Mouse (Mus musculus) intestine, embryonic 15.5 days (tissue): ENCODE results near the gene Arid5b. TPM values are rescaled to one million over a fixed set of nuclear protein-coding genes. Genes with fewer than 3 reads are reported as not detected.

Experiments used
- ATAC-seq: fragments of 200-750 bp; cut with Nextera tagmentation; 2 replicates; pipeline ENCODE4 v1.8.0; 2017; ENCODE audit warnings: moderate TSS enrichment, moderate library complexity
- H3K27ac ChIP-seq: fragments of 300-500 bp; sonication (generic); 2 replicates; pipeline ENCODE4 v1.5.1; 2015; ENCODE audit warnings: mild to moderate bottlenecking, inconsistent platforms
- H3K27me3 ChIP-seq: fragments of 300-500 bp; sonication (generic); replicated peaks from 2 replicates; pipeline ENCODE4 v1.6.1; 2015; ENCODE audit warnings: inconsistent platforms
- H3K36me3 ChIP-seq: fragments of 300-500 bp; sonication (generic); 2 replicates; pipeline ENCODE4 v1.6.1; 2015; ENCODE audit warnings: inconsistent platforms
- H3K4me1 ChIP-seq: fragments of 300-500 bp; sonication (generic); replicated peaks from 2 replicates; pipeline ENCODE4 v1.6.1; 2015; ENCODE audit warnings: inconsistent platforms
- H3K4me2 ChIP-seq: fragments of 300-500 bp; sonication (generic); replicated peaks from 2 replicates; pipeline ENCODE4 v1.6.1; 2015; ENCODE audit warnings: mild to moderate bottlenecking, inconsistent platforms
- H3K4me3 ChIP-seq: fragments of 300-500 bp; sonication (generic); replicated peaks from 2 replicates; pipeline ENCODE4 v1.5.1; 2015; ENCODE audit warnings: inconsistent platforms
- H3K9ac ChIP-seq: fragments of 300-500 bp; sonication (generic); 2 replicates; pipeline ENCODE4 v1.6.1; 2015; ENCODE audit warnings: inconsistent platforms
- H3K9me3 ChIP-seq: fragments of 300-500 bp; sonication (generic); 2 replicates; pipeline ENCODE4 v1.6.1; 2016; ENCODE audit warnings: inconsistent platforms
- WGBS: fragments of 180-500 bp; shearing (Covaris S2); methylation state at CpG from one replicate; pipeline ENCODE4 v1.1.7; 2015; 5-methylcytosine and 5-hydroxymethylcytosine counted together
- polyA plus RNA-seq: library from polyadenylated mRNA; unstranded; fragments of >200 nt; fragmentation: Nextera tagmentation; extraction: Ambion mirVana; gene quantifications from 2 replicates; pipeline ENCODE4 v1.2.1, GENCODE M21; 2015

The Arid5b gene
- polyA plus RNA-seq, 1 experiment from 2014 or later: 29.0 TPM

DNA sequence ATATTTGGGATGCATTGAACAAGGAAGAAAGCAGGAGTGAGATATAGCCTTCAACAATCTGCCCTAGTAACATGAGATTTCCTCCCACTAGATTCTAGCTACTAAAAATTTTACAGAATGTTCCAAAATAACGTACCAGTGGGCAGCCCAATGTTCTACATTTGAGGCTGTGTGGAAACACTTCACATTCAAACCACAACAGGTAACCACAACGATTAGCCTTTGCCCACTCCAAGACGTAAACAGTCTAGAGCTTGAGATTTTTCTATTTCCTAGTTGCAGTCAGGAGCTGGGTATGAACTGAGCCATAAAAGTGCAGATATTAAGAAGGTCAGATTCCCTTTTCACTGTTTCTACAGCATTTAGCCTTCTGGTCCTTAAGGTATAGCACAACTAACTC, 56.5 kb downstream of the Arid5b start:
- 0 out of 2 replicates have a peak, but pooled peaks cover 5% of the 10 kb centered on the region for H3K36me3 ChIP-seq
- no peaks in the 10 kb centered on the region for H3K27me3 ChIP-seq
- H3K4me1 ChIP-seq: peaks cover 9% of the 10 kb centered on the region; the same call in 1 of the 2 replicates
- H3K9me3 ChIP-seq: no peaks in the 10 kb centered on the region
- WGBS: 86% methylated on average over 3 of the region's 3 CpGs
- H3K4me3 ChIP-seq: no peak overlapping the region
- ATAC-seq: no peak
- no peak overlapping the region for H3K27ac ChIP-seq
- no peak overlapping the region for H3K9ac ChIP-seq
- no peak overlapping the region for H3K4me2 ChIP-seq

DNA sequence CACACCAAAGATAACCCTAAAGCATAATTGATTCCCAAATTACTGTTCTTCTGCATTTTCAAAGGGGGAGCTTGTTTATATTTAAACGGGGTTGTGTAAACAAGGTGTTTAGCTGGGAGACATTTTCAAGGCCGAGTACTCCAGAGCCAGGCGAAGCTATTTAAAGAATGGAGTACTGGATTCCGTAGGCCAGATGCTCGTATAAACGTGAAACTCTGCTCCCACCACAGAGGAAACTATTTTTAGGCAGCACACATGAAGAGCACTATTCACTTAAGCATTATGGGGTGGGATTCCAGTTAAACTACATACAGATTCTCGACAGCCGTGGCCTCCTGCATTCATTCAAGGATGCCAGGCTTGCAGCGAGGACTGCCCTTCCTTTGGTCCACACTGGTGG, 59.2 kb downstream of the Arid5b start:
- Histone ChIP-seq H3K4me2 (no peak overlapping the region), H3K36me3 (peaks cover 15% of the 10 kb centered on the region; the same call in 1 of the 2 replicates), H3K4me3 (no peak overlapping the region), H3K27me3 (no peaks in the 10 kb centered on the region), H3K9me3 (no peaks in the 10 kb centered on the region), H3K9ac (no peak overlapping the region), H3K4me1 (peaks cover 9% of the 10 kb centered on the region; the same call in 1 of the 2 replicates), H3K27ac (peak overlapping the region; percentile 66)
- WGBS: 37% methylated on average over 9 of the region's 9 CpGs
- ATAC-seq: peak; percentile 20; the same call in 1 of the 2 replicates

DNA sequence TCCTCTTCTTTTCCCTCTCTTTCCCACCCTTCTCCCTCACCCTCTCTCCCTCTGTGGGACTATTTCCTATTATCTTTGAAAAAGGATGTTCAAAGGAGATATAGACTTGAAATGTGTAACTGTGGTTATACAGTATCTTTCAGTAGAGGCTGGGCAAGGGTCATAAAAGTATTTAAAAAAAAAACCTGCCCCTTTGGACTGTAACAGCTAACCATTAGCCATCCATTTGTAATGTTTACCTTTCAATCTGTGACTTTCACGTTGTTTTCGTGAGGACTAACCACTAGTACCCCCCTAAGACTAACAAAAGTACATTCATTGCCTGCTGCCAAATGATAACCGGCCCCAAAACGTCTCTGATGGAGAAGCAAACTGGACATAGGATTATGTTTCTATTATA, 59.9 kb downstream of the Arid5b start:
- no peaks in the 10 kb centered on the region for H3K27me3 ChIP-seq
- H3K4me2 ChIP-seq: no peak overlapping the region
- H3K9me3 ChIP-seq: no peaks in the 10 kb centered on the region
- peaks cover 16% of the 10 kb centered on the region; the same call in 1 of the 2 replicates for H3K36me3 ChIP-seq
- H3K9ac ChIP-seq: no peak overlapping the region
- H3K27ac ChIP-seq: no peak overlapping the region
- H3K4me1 ChIP-seq: peaks cover 9% of the 10 kb centered on the region; the same call in 1 of the 2 replicates
- ATAC-seq: peak; percentile 76
- H3K4me3 ChIP-seq: no peak overlapping the region
- 39% methylated on average over 4 of the region's 4 CpGs for WGBS

DNA sequence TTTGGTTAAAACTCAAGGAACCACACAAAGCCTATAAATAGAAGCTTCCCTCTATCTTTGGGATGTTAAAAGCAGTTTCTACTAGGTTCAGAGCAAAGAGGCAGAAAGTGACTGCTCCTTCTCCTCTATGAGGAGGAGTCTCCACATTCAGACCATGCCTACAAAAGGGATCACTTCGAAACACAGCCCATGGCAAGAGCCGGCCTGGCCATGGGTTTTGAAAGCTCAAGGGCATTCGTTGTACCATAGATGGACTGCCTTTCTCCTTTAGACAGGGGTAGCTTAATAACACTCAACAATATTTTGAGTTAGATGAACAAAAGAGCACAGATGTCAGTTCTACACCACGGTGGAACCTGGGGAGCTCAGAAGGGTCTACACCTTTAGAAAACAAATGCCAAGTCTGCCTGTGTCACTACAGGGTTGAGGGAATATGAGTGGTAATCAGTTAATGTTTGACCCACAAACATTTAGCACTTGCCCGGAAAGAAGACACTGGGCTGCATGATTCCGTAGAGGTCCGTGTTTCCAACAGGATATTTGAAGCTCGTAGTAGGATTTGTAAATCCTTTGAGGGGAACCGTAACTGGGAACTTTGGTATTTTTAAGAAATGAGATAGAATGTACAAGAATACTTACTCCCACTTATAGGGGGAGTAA, 63.6 kb downstream of the Arid5b start:
- no peak overlapping the region for H3K4me3 ChIP-seq
- ATAC-seq: no peak
- H3K27ac ChIP-seq: no peak overlapping the region
- H3K4me1 ChIP-seq: peaks cover 20% of the 10 kb centered on the region
- 89% methylated on average over 9 of the region's 9 CpGs for WGBS
- no peaks in the 10 kb centered on the region for H3K27me3 ChIP-seq
- H3K9ac ChIP-seq: no peak overlapping the region
- H3K36me3 ChIP-seq: peaks cover 13% of the 10 kb centered on the region; the same call in 1 of the 2 replicates
- H3K4me2 ChIP-seq: no peak overlapping the region
- no peaks in the 10 kb centered on the region for H3K9me3 ChIP-seq

DNA sequence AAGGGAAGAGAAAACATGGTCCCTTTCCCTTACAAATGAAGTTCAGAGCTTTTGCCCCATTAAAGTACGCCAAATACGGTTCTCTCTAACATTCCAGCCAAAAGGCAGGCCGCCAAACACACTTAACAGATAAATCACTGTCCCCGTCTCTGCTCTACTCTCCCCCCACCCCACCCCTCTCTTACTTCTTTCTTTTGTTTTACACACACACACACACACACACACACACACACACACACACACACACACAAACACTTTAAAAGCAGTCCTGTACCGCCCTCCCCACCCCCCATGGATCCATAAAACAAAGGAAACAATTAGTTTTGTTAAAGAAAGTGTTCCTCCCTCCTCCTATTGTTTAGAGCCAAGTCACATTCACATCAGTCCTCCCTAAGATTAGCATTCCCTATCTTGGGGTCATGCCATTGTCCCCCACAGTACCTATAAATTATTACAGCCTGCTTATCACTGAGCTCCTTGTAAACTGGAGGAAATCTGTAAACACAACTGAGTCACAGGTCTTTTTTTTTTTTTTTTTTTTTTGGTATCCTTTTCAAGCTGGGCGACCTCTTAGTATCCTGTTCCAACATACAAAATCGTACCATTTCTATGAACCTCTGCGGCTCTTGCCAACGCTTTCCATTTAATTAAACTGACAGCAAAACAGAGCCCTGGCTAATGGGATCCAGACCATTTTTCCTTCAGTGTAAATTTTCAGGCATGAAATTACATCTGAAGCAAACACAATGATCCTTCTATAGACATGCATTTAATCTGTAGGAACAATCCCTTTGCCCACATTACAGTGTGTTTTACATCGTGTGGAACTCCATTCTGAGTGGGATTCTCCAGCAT, 66.3 kb downstream of the Arid5b start:
- peaks cover 27% of the 10 kb centered on the region for H3K4me1 ChIP-seq
- H3K9me3 ChIP-seq: no peaks in the 10 kb centered on the region
- no peaks in the 10 kb centered on the region for H3K27me3 ChIP-seq
- H3K4me2 ChIP-seq: no peak overlapping the region
- H3K4me3 ChIP-seq: no peak overlapping the region
- no peak overlapping the region for H3K27ac ChIP-seq
- no peak overlapping the region for H3K9ac ChIP-seq
- peak; percentile 48 for ATAC-seq
- peaks cover 11% of the 10 kb centered on the region; the same call in 1 of the 2 replicates for H3K36me3 ChIP-seq
- 37% methylated on average over 10 of the region's 10 CpGs for WGBS

DNA sequence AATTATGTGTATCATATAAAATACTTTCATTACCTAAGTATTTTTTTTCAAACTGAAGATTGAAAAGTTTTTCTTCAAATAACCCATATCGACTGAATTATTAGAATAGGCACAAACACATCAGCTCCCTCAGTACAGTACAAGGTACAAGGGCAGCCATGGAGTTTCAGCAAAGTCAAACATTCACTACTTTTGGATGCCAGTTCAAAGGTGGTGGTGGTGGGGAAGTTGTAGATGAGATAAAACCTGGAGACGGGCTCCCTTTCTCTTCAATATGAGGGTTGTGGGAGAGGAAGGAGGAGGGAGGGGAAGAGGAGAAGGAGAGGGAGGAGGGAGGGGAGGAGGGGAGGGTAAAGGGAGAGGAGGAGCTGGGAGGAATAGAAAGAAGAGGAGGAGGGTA, 67.0 kb downstream of the Arid5b start:
- Histone ChIP-seq H3K27ac (no peak overlapping the region), H3K36me3 (peaks cover 10% of the 10 kb centered on the region; the same call in 1 of the 2 replicates), H3K4me2 (no peak overlapping the region), H3K4me3 (no peak overlapping the region), H3K9ac (no peak overlapping the region), H3K4me1 (peaks cover 27% of the 10 kb centered on the region), H3K27me3 (no peaks in the 10 kb centered on the region), H3K9me3 (no peaks in the 10 kb centered on the region)
- ATAC-seq: peak; percentile 37; the same call in 1 of the 2 replicates
- WGBS: 44% methylated on average over 2 of the region's 2 CpGs

DNA sequence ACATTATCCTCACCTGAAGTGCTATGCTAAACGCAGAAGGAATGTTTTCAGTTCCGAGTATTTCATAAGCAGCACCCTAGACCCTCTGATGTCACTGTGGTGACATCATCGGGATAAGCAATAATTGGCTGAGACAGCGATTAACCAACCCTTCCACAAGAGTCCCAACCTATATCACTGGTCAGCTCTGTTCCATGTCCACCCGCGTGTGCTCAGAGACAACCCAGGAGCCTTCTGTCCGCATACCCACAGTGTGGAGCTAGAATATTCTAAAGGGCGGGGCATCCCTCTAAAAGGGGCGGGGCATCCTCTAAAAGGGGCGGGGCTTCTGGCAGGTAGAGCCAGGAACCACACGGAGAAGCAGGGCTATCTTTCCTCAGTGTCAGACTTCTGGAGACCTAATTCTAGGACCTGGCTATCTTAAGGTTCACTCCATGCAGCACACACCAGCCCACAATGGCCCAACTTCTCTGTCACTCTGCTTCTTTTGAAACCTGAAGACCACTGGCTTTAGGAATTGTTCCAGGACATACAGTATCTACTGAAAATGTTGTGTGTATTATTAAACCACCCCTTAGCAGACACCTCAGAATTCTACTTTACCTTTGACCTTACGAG, 68.4 kb downstream of the Arid5b start:
- peak; percentile 31; the same call in 1 of the 2 replicates for ATAC-seq
- Histone ChIP-seq H3K27me3 (no peaks in the 10 kb centered on the region), H3K4me1 (peaks cover 27% of the 10 kb centered on the region), H3K4me2 (no peak overlapping the region), H3K36me3 (0 out of 2 replicates have a peak, but pooled peaks cover 3% of the 10 kb centered on the region), H3K9ac (no peak overlapping the region), H3K4me3 (no peak overlapping the region), H3K9me3 (no peaks in the 10 kb centered on the region), H3K27ac (no peak overlapping the region)
- WGBS: 82% methylated on average over 12 of the region's 12 CpGs

DNA sequence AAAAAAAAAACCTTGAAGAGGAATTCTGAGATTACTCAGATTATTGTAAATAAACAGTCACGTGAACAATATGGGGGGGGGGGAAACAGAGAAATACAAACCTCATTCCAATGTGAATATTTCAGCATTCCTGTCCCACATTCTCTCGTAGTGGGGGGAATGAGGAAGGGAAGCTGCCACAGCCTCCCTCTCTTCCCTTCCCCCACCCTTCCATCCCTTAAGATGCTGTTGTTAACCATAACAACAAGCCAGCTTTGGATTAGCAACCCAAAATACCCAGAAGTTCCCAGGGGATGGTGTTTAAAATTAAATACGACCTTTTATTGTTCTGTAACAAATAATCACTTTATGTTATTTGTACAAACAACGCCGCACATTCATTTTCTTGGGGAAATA, 69.9 kb downstream of the Arid5b start:
- no peak for ATAC-seq
- Histone ChIP-seq H3K9me3 (no peaks in the 10 kb centered on the region), H3K27ac (no peak overlapping the region), H3K4me1 (peaks cover 27% of the 10 kb centered on the region), H3K4me2 (peak overlapping the region; percentile 36; the same call in 1 of the 2 replicates), H3K9ac (no peak overlapping the region), H3K36me3 (0 out of 2 replicates have a peak, but pooled peaks cover 3% of the 10 kb centered on the region), H3K4me3 (no peak overlapping the region), H3K27me3 (no peaks in the 10 kb centered on the region)
- WGBS: 37% methylated on average over 5 of the region's 5 CpGs

DNA sequence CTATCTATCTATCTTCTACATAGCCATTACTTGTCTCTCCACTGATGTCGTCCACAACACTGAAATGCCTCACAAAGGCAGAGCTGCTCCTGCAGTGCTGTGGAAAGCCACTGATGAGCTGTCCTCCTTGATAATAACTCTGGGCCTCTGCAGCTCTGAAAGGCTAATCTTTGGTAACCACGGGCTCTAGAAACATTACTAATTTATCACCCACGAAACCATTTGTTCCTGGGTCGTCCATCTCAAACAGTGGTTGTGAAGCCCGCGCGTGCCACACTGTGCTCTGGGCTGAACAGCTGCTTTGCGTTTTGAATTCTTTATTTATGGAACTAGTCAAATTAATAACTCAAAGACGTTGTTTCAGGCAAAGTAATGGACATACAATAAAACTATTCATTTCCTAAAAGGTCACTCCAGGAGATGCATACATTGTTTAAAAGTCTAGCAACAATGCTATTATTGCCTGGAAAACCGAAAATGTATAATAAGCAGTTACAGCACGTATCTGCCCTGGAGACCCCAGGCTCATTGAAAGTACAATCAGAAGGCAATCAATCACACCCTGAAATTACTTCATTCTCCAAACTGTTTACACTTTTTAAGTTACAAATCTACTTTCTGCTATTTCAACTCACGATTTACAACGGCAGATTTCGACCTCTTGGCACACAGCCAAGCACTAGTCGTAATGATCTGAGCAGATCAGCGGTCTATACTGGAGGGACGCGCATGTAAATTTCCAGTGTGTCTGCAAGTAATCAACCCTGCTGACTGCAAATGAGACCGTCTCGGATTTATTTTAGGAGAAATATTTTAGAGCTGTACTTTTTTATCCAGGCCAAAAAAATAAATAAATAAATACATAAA, 70.5 kb downstream of the Arid5b start:
- peak; percentile 63 for ATAC-seq
- Histone ChIP-seq H3K4me3 (no peak overlapping the region), H3K9ac (no peak overlapping the region), H3K4me1 (peaks cover 27% of the 10 kb centered on the region), H3K27ac (peak overlapping the region; percentile 28; the same call in 1 of the 2 replicates), H3K36me3 (0 out of 2 replicates have a peak, but pooled peaks cover 3% of the 10 kb centered on the region), H3K27me3 (no peaks in the 10 kb centered on the region), H3K9me3 (no peaks in the 10 kb centered on the region), H3K4me2 (peak overlapping the region; percentile 29)
- WGBS: 12% methylated on average over 20 of the region's 20 CpGs

DNA sequence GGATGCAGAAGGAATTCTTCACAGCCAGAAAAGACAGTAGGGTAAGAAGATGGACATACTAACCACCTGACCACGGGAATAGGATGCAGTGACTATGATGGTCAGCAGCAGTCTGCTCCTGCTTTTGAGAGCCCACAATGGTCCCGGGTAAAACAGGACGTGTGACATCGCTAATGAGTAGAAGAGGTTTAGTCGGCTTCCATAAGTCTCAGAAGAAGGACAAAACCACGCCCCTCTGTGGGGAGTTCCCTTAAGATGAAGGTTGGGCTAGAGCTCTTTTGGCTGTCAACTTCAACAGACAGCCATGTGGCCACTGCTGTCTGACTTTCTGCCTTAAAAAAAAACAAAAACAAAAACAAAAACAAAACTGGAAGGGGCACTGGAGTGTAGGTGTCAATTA, 74.1 kb downstream of the Arid5b start:
- H3K4me2 ChIP-seq: no peak overlapping the region
- H3K9ac ChIP-seq: no peak overlapping the region
- no peak for ATAC-seq
- no peaks in the 10 kb centered on the region for H3K27me3 ChIP-seq
- 0 out of 2 replicates have a peak, but pooled peaks cover 3% of the 10 kb centered on the region for H3K36me3 ChIP-seq
- peaks cover 15% of the 10 kb centered on the region for H3K4me1 ChIP-seq
- H3K4me3 ChIP-seq: no peak overlapping the region
- H3K27ac ChIP-seq: no peak overlapping the region
- 88% methylated on average over 6 of the region's 6 CpGs for WGBS
- no peaks in the 10 kb centered on the region for H3K9me3 ChIP-seq

DNA sequence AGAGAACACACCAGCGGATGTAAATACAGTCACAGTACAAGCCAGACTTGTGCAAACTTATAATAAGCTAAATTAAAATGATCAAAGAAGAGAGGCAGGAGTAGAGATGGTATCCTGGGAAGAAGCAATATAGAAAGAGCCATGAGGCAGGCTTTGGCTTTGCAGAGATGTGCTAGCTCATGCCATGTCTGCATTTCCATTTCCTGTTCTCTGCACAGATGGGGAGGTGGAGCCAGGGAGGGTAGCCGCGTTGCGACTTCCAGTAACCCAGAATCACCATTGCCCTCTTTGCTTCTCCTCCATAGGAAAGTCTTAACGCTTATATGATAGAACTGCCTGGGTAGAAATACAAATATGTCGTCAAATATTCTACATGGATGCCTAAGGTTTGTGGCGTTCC, 74.7 kb downstream of the Arid5b start:
- H3K9ac ChIP-seq: no peak overlapping the region
- H3K36me3 ChIP-seq: 0 out of 2 replicates have a peak, but pooled peaks cover 3% of the 10 kb centered on the region
- H3K9me3 ChIP-seq: no peaks in the 10 kb centered on the region
- no peak overlapping the region for H3K4me2 ChIP-seq
- H3K4me3 ChIP-seq: no peak overlapping the region
- ATAC-seq: no peak
- H3K27me3 ChIP-seq: no peaks in the 10 kb centered on the region
- no peak overlapping the region for H3K27ac ChIP-seq
- WGBS: 93% methylated on average over 7 of the region's 7 CpGs
- H3K4me1 ChIP-seq: peaks cover 10% of the 10 kb centered on the region
